9 mouse cellular contexts compared by ENCODE assay signal in the genomic region with DNA sequence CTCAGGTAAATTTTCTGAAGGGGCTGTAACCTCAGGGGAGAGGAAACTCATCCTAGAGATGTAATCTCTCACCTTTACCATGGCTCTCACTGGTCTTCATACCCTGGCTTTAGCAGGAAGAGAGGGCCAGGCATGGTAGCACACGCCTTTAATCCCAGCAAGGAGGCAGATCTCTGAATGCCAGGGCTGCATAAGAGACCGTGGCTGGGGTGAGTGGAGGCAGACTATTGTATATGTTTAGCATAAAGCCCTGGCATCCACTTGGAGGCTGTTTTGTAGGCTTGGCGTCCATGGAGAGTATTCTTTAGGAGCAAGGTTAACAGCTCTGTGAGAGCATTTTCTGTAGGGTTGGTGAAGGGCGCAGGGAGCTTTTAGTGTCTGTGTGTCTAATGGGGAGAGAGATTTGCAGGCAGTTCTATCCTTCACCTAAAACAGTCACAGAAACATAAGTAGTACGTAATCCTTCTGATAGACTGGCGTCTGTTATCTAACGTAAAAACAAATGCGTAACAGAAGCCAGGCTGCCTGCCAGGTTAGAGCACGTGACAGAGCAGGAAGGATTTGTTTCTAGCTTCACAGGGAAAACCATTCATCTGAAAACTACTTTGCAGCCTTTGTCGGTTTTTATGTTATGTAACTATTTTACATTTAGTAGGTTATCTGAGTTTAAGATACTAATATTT. TPM values are rescaled to one million over a fixed set of nuclear protein-coding genes. Genes with fewer than 3 reads are reported as not detected.
DNase-seq lines count a peak whose midpoint lies in the region; ATAC-seq and TF ChIP-seq lines count a peak whose summit lies in the region.
"Had no signal": no experiment of that assay in that cellular context is flagged by ENCODE, and none has a peak within 500 bp of the region (broad histone marks: within the 10 kb centered on the region; RNA-seq: fewer than 3 reads in every experiment).

No protein-coding gene starts in this region.

- TF ChIP-seq CTCF in thymus, adult 2 months (IDR thresholded peaks at IDR 0.05; ENCODE audit: borderline replicate concordance, control insufficient read depth, extremely low read depth, insufficient read depth, low read length, poor library complexity) = no peak

- no peak for TF ChIP-seq POLR2A in thymus, adult 2 months (IDR thresholded peaks at IDR 0.05; ENCODE audit: control insufficient read depth, extremely low read depth, insufficient read depth, low read length, poor library complexity)

- no peaks in the 10 kb centered on the region for H3K27me3 ChIP-seq in forebrain, embryonic 13.5 days
- H3K27me3 ChIP-seq in forebrain, embryonic 11.5 days (ENCODE audit: control insufficient read depth, insufficient read depth, low read length) = no peaks in the 10 kb centered on the region
- no peaks in the 10 kb centered on the region for H3K27me3 ChIP-seq in thymus, adult 2 months (ENCODE audit: control insufficient read depth, insufficient read depth, low read length)
- H3K27me3 ChIP-seq: megakaryocyte, embryonic 14.5 days had no signal

- peak overlapping the region; percentile 32; the same call in 1 of the 2 replicates for H3K27ac ChIP-seq in forebrain, embryonic 13.5 days
- H3K27ac ChIP-seq in forebrain, embryonic 11.5 days (ENCODE audit: low read depth, low read length) = no peak overlapping the region
- H3K27ac ChIP-seq in thymus, adult 2 months (ENCODE audit: control insufficient read depth, insufficient read depth, low read length) = no peak overlapping the region

- peaks cover 31% of the 10 kb centered on the region for H3K36me3 ChIP-seq in forebrain, embryonic 13.5 days (ENCODE audit: poor library complexity, severe bottlenecking)
- H3K36me3 ChIP-seq in forebrain, embryonic 11.5 days (ENCODE audit: control insufficient read depth, insufficient read depth, low read length) = no peaks in the 10 kb centered on the region
- no peaks in the 10 kb centered on the region for H3K36me3 ChIP-seq in thymus, adult 2 months (ENCODE audit: control insufficient read depth, insufficient read depth, low read length)

- no peak overlapping the region for H3K4me2 ChIP-seq in forebrain, embryonic 13.5 days
- no peak overlapping the region for H3K4me2 ChIP-seq in forebrain, embryonic 11.5 days (ENCODE audit: low read depth, low read length, severe bottlenecking)

- WGBS in forebrain, embryonic 13.5 days = 74% methylated on average over 10 of the region's 10 CpGs
- 85% methylated on average over 10 of the region's 10 CpGs for WGBS in forebrain, embryonic 11.5 days
- WGBS in thymus, adult 2 months = 80% methylated on average over 10 of the region's 10 CpGs

- H3K4me1 ChIP-seq in forebrain, embryonic 13.5 days = no peaks in the 10 kb centered on the region; the same call in 1 of the 2 replicates
- H3K4me1 ChIP-seq in forebrain, embryonic 11.5 days (replicated peaks; ENCODE audit: control insufficient read depth, insufficient read depth, low read length) = no peaks in the 10 kb centered on the region
- no peaks in the 10 kb centered on the region for H3K4me1 ChIP-seq in thymus, adult 2 months (replicated peaks; ENCODE audit: control insufficient read depth, insufficient read depth, low read length)
- H3K4me1 ChIP-seq: megakaryocyte, embryonic 14.5 days had no signal

- H3K9ac ChIP-seq in forebrain, embryonic 13.5 days = no peak overlapping the region
- H3K9ac ChIP-seq in forebrain, embryonic 11.5 days (ENCODE audit: low read length) = no peak overlapping the region

- no peaks in the 10 kb centered on the region for H3K9me3 ChIP-seq in forebrain, embryonic 13.5 days (replicated peaks)
- no peaks in the 10 kb centered on the region for H3K9me3 ChIP-seq in forebrain, embryonic 11.5 days (ENCODE audit: control insufficient read depth, low read length)
- H3K9me3 ChIP-seq: megakaryocyte, embryonic 14.5 days had no signal

- ATAC-seq in forebrain, embryonic 13.5 days = peak; percentile 48; the same call in 1 of the 2 replicates
- ATAC-seq in forebrain, embryonic 11.5 days (replicated peaks; ENCODE audit: low FRiP score) = no peak

- DNase-seq in forebrain, embryonic 11.5 days (ENCODE audit: low spot score) = no peak
- DNase-seq in adrenal gland, postnatal 14 days = peak; percentile 87
- peak; percentile 75 to 79 for DNase-seq in heart, adult 18-20 months
- DNase-seq in kidney, postnatal 36 days = peak; percentile 87 to 89
- peak; percentile 81 for DNase-seq in lung, postnatal 10 days
- DNase-seq in thymus, adult 2 months = no peak
- no peak for DNase-seq in thymus, postnatal 14 days

- no peak overlapping the region for H3K4me3 ChIP-seq in forebrain, embryonic 13.5 days
- no peak overlapping the region for H3K4me3 ChIP-seq in forebrain, embryonic 11.5 days (ENCODE audit: low read depth, low read length)
- H3K4me3 ChIP-seq in thymus, adult 2 months (ENCODE audit: control insufficient read depth, insufficient read depth, low read length) = no peak overlapping the region
- H3K4me3 ChIP-seq: megakaryocyte, embryonic 14.5 days had no signal

RNA-seq across cellular contexts. Expression of gene Spata7, which starts 40.3 kb away (rescaled TPM):
- polyA plus RNA-seq in forebrain, embryonic 13.5 days (2015; fragmentation: Nextera tagmentation; extraction: Ambion mirVana) = 24.9 and 28.7 TPM in 2 replicates
- 26.0 and 26.6 TPM in 2 replicates for polyA plus RNA-seq in forebrain, embryonic 11.5 days (2014; fragmentation: Nextera tagmentation; extraction: Ambion mirVana)
- 9.9 and 10.4 TPM in 2 replicates for total RNA-seq in adrenal gland, postnatal 14 days (2021)
- total RNA-seq in heart, adult 18-20 months (2021) = 1 to 10 TPM; 4.4 to 5.8 TPM
- polyA plus RNA-seq in thymus, adult 2 months (2012; rRNA removed) = 1.9 and 2.6 TPM in 2 replicates

Comparison
In these comparisons a context has a peak if more than half of its experiments do, and no peak if none do; other contexts are left out.
1. DNase-seq: peak in adrenal gland, postnatal 14 days (single experiment), heart, adult 18-20 months (2 of 2), kidney, postnatal 36 days (2 of 2) and lung, postnatal 10 days (single experiment); none in forebrain, embryonic 11.5 days (single experiment), thymus, adult 2 months (single experiment) and thymus, postnatal 14 days (single experiment).